Mouse (Mus musculus): ENCODE results near the gene Ghr. TPM values are rescaled to one million over a fixed set of nuclear protein-coding genes. Genes with fewer than 3 reads are reported as not detected.

The Ghr gene
- total RNA-seq, 2 experiments from 2014 or later = 10.7 to 11.4 TPM

- no peak for DNase-seq (ENCODE audit: low spot score in 2 of 2)
- Histone ChIP-seq H3K4me3 (no peak overlapping the region), H3K27ac (no peak overlapping the region)
- TF ChIP-seq CTCF (conservative IDR thresholded peaks at IDR 0.05) = no peak
Measured at GRCm38 (mm10) chr15:3580216-3580615, 3.1 kb downstream of the Ghr start.

DNA sequence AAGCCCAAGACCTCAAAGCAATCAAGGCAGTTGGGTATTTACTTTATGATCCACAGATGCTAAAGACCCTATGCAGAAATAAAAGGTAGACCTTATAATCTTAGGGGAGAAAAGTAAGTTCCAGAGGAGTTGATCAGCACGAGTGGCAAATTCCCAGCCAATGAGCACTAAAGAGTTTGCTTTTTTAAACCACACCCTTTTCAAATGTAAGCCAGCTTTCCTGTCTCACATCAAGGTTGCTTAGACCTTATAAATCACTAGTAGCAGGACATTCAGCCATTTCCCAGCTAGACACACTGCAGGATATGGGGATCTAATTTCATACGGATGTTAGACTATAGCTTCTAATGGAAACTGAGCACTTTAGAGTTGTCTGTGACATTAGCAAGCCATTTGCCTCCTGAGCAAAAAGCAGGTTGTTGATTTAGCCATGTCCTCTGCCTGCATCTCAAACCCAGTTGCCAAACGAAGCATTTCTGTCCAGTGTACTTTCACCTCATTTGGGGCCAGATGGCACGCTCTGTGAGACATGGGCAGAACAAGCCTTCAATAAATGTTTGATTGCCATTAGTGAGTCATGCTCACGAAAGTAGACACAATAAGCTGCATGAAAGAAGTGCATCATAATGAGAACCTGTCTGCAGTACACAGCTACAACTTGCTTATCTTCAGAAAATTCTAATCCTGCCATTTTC lies 4.9 kb downstream of the Ghr start:
- TF ChIP-seq CTCF (conservative IDR thresholded peaks at IDR 0.05) = no peak
- DNase-seq (ENCODE audit: low spot score in 2 of 2) = no peak
- no peak overlapping the region for H3K27ac ChIP-seq
- no peak overlapping the region for H3K4me3 ChIP-seq

DNA sequence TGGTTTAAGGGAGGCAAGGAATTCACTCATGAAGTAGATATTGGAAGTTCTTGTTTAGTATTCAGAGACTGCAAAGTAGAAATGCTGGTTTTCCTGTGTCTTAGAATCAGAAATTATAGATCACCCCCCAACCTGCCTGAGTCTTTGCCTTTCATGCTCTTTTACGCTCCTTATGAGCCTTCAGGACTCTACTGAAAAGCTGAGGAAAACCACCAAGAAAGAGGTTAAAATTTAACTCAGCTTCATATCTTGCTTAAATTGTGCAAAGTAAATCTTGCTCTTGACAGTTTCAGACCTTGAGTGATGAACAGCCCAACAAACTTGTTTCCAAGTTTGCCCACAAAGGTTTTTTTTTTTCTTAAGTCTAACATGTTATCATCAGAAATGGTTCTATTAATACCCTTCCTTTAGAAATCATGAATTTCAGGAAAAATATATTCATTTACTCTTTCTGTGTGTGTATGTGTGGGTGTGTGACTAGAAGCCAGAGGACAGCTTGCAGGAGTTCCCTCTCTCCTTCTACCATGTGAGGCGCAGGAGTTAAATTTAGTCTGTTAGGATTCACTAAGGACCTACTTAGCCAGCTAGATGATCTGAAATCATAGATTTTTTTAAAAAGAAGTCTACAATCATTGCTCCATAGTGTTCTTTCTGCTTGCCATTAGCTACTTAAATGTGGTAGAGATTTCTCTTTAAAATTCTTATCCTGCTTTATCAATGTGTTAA lies 14.0 kb downstream of the Ghr start:
- H3K27ac ChIP-seq = no peak overlapping the region
- no peak for DNase-seq (ENCODE audit: low spot score in 2 of 2)

DNA sequence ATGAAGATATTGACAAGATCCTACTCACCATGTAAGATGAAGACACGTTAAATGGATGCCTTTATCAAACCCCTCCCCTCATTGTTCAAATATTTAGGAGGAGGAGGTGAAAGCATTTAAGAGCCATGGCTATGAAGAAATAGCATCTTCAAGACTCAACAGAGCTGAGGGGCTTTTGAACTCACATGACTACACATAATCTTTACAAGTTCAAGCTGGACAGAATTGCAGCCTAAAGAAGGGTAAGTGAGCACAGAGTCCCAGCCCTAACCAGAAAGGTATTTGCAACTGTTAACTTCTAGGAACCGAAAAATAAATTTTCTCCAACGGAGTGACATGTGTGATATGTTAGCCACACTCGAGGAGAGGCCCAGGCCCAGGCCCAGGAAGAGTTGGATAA lies 18.7 kb downstream of the Ghr start:
- no peak for TF ChIP-seq CTCF (conservative IDR thresholded peaks at IDR 0.05)
- no peak overlapping the region for H3K27ac ChIP-seq
- DNase-seq (ENCODE audit: low spot score in 2 of 2) = no peak
- no peak overlapping the region for H3K4me3 ChIP-seq

More for the DNA sequence above, 14.0 kb downstream of the Ghr start:
- TF ChIP-seq CTCF (conservative IDR thresholded peaks at IDR 0.05) = no peak
- no peak overlapping the region for H3K4me3 ChIP-seq

DNA sequence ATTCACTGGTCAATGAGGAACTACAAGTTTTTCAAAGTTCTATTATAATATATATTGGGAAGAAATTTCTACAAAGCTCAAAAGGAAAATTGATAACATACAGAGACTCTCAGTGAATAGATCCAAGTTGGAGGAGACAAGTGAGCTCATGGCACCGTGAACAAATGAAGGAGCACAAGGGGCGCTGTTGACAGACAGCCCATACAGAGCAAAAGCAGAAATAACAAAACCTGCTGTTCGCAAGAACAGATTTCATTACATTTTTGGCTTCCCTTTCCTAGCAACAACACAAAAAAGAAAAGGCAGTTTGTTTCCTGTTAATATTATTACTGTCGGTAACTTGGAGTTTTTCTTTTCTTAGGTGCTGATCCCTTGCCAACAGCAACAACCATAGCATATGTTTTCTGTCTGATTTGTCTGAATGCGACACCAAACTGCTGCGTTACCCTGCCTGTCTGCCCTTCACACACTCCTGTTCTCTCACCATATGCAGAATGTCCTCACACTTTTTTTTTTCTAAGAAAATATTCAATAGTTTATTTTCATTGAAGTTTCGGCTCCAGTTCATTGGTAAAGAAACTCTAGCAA lies 19.3 kb downstream of the Ghr start:
- TF ChIP-seq CTCF (conservative IDR thresholded peaks at IDR 0.05) = peak; percentile 54
- no peak for DNase-seq (ENCODE audit: low spot score in 2 of 2)
- Histone ChIP-seq H3K4me3 (no peak overlapping the region), H3K27ac (no peak overlapping the region)

DNA sequence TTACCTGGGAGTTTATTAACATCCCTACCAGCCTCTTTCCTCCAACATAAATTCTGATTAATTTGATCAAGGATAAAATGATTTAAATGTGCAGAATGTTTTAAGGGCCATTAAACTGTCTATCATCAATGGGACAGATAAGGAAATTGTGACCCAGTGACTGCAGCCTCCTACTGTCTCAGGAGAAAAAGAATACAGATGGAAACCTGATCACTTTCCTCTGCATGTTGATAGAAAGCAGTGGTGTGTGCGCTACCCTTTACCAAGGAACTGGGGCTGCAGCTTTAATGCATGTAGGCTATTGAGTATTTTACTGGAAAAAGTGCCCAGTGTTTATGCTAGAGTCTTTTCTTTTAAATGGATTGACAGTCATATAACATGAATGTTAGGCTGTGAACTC lies 19.8 kb downstream of the Ghr start:
- TF ChIP-seq CTCF (conservative IDR thresholded peaks at IDR 0.05) = no peak
- no peak overlapping the region for H3K4me3 ChIP-seq
- DNase-seq (ENCODE audit: low spot score in 2 of 2) = no peak
- no peak overlapping the region for H3K27ac ChIP-seq

DNA sequence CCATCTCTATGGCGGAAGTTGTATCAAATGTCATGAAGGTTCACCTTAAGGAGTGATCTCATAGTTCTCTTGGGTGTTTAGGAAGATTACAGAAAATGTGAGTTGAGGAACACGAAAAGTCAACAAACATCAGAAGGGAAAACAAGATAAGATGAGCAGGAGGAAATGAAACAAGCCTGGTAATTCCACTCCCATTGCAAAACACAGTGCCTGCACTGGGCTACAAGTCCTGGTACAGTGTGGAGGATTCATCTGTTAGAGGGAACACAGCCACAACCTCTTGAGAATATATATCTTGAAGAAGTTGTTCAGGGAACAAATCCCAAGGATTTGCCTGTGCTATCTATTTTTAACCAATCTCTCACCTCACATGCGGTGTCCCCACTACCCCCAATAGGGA lies 24.8 kb downstream of the Ghr start:
- no peak overlapping the region for H3K4me3 ChIP-seq

GRCm38 (mm10) chr15:3544289-3544688 lies 39.0 kb downstream of the Ghr start:
- H3K27ac ChIP-seq = no peak overlapping the region
- no peak for TF ChIP-seq CTCF (conservative IDR thresholded peaks at IDR 0.05)
- no peak for DNase-seq (ENCODE audit: low spot score in 2 of 2)

More for the DNA sequence above, 24.8 kb downstream of the Ghr start:
- DNase-seq (ENCODE audit: low spot score in 2 of 2) = no peak
- no peak overlapping the region for H3K27ac ChIP-seq
- no peak for TF ChIP-seq CTCF (conservative IDR thresholded peaks at IDR 0.05)

DNA sequence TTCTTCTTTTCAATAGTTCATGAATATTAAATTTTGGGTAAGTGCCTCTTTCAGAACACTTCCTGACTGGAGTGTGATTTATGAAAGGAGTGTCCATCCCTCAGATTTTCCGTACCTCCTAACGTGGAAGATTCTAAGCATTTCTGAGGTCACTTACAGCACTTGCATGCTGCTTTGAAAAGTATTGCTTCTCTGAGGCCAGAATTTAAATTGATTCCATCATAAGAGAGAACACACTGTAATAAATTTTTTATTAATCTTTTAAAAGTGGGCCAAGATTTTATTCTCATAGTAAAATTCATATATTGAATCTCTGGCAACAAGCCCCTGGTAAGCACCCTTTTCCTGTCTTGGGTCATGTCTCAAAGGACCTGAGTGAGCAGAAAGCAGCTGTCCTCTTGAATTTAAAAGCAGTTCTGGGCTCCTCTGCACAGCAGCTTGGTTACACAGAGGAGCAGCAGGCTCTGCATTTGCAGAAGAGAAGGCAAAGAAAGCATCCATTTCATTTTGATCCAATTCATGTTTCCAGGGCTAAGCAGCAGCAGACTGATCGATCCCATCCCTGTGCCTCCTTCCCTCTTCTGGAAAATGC lies 46.9 kb downstream of the Ghr start:
- no peak for DNase-seq (ENCODE audit: low spot score in 2 of 2)
- Histone ChIP-seq H3K4me3 (no peak overlapping the region), H3K27ac (no peak overlapping the region)
- TF ChIP-seq CTCF (conservative IDR thresholded peaks at IDR 0.05) = no peak

More at GRCm38 (mm10) chr15:3544289-3544688, 39.0 kb downstream of the Ghr start:
- H3K4me3 ChIP-seq = no peak overlapping the region

GRCm38 (mm10) chr15:3514027-3514426 lies 69.3 kb downstream of the Ghr start:
- H3K27ac ChIP-seq = no peak overlapping the region
- no peak for DNase-seq (ENCODE audit: low spot score in 2 of 2)
- no peak for TF ChIP-seq CTCF (conservative IDR thresholded peaks at IDR 0.05)
- H3K4me3 ChIP-seq = no peak overlapping the region

GRCm38 (mm10) chr15:3512380-3512779 lies 70.9 kb downstream of the Ghr start:
- no peak for DNase-seq (ENCODE audit: low spot score in 2 of 2)
- no peak for TF ChIP-seq CTCF (conservative IDR thresholded peaks at IDR 0.05)
- H3K27ac ChIP-seq = no peak overlapping the region
- H3K4me3 ChIP-seq = no peak overlapping the region

DNA sequence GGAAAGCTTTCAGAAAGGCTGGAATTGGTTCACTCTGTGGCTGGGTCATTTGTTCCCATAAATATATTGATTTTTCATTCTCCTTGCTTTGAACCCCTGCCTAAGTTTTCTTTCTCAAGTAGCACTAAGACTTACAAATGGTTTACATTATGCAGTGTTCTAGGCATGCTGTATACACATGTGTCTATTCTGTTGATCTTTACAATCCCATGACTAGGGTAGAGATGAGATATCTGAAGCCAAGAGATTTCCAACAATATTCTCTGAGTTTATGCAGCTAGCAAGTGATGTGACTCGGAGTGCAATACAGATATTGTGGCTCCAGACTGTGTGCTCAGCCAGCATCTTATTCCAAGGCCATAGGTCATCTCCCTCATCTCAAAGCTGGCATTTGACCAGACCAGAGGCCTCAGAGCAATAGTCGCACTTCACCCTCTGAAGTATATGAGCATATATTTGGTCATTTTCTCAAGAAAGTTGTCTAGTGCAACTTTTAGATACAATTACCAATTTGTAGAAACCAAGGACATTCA lies 71.6 kb downstream of the Ghr start:
- no peak for TF ChIP-seq CTCF (conservative IDR thresholded peaks at IDR 0.05)
- Histone ChIP-seq H3K27ac (no peak overlapping the region), H3K4me3 (no peak overlapping the region)
- DNase-seq (ENCODE audit: low spot score in 2 of 2) = no peak

DNA sequence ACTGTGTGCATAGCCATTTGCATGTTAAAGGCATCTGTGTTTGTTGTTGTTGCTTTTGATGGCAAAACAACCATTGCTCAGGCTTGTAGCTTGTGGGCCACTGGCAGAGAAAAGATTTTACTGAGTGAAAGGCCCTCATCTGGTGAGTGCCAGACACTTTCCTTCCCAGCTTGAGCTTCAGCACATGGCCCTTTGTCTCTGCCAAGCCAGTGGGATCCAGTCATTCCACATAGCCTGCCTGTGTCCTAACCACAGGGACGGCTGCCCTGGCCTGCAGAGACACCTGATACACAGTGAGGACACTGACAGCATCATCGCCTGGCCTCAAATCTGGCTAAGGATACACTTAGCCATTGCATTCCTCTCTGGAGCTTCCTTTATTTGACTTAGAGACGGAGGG lies 74.2 kb downstream of the Ghr start:
- DNase-seq (ENCODE audit: low spot score in 2 of 2) = peak; percentile 3 to 9
- TF ChIP-seq CTCF (conservative IDR thresholded peaks at IDR 0.05) = 0 out of 2 replicates have a peak, but pooled peaks have one; percentile 10
- no peak overlapping the region for H3K27ac ChIP-seq
- no peak overlapping the region for H3K4me3 ChIP-seq

Data from layer of hippocampus, adult 2 months (tissue).